Mouse (Mus musculus): ENCODE results near the gene Focad.

GRCm38 (mm10) chr4:88094062-88094767 lies at the start of gene Focad:
- TF ChIP-seq ZC3H11A (IDR thresholded peaks at IDR 0.05; ENCODE audit: borderline replicate concordance, low read depth, low read length) = no peak
- no peak for TF ChIP-seq MAFK (IDR thresholded peaks at IDR 0.05; ENCODE audit: insufficient read depth, low read depth, low read length)
- no peak for TF ChIP-seq HCFC1 (IDR thresholded peaks at IDR 0.05; ENCODE audit: borderline replicate concordance, insufficient read depth, low read length)
